Comparison of ENCODE assay signal across 8 mouse cellular contexts in the genomic region with DNA sequence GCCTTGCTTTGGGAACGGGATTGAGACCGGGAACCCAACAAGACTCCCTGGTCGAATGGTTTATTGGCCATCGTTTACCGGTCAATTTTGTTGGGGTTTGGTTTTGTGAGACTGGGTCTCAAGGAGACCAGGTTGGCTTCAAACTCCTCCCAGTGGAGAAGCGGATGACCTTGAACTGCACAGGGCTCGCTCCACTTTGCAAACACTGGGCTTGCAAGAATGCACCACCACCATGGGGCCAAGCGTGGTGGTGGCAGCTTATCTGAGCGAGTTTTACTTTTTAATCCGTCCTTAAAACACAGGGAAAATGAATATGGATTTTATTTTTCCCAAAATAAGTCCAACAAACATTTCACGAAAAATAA. TPM values are rescaled to one million over a fixed set of nuclear protein-coding genes. Genes with fewer than 3 reads are reported as not detected.
A peak's percentile ranks its signal among the peaks of the same experiment; 100 is the strongest.
DNase-seq lines count a peak whose midpoint lies in the region; ATAC-seq and TF ChIP-seq lines count a peak whose summit lies in the region.

No protein-coding gene starts in this region.

- no peak for DNase-seq in kidney, postnatal 0 days (ENCODE audit: low spot score)
- no peak for DNase-seq in kidney, adult 18-20 months
- DNase-seq in ovary, adult 18-20 months (ENCODE audit: low spot score), result no peak
- DNase-seq in testis, postnatal 10 days (ENCODE audit: low spot score), result no peak
- no peak for DNase-seq in adrenal gland, adult 8-10 months

- 20% methylated on average over 11 of the region's 11 CpGs for WGBS in kidney, postnatal 0 days
- WGBS in embryonic facial prominence, embryonic 13.5 days, result 20% methylated on average over 11 of the region's 11 CpGs
- WGBS in intestine, embryonic 15.5 days, result 21% methylated on average over 11 of the region's 11 CpGs
- 17% methylated on average over 11 of the region's 11 CpGs for WGBS in neural tube, embryonic 14.5 days

- peak; percentile 81; the same call in 1 of the 2 replicates for ATAC-seq in kidney, postnatal 0 days (replicated peaks; ENCODE audit: low FRiP score, low read depth)
- ATAC-seq in embryonic facial prominence, embryonic 13.5 days (ENCODE audit: insufficient number of reproducible peaks, insufficient read depth, low FRiP score, low TSS enrichment, low read depth), result no peak
- ATAC-seq in intestine, embryonic 15.5 days, result peak; percentile 87
- ATAC-seq in neural tube, embryonic 14.5 days (ENCODE audit: low read depth), result peak; percentile 42; the same call in 1 of the 2 replicates

- no peaks in the 10 kb centered on the region for H3K9me3 ChIP-seq in kidney, postnatal 0 days (replicated peaks; ENCODE audit: low read length)
- no peaks in the 10 kb centered on the region for H3K9me3 ChIP-seq in embryonic facial prominence, embryonic 13.5 days
- H3K9me3 ChIP-seq in intestine, embryonic 15.5 days, result no peaks in the 10 kb centered on the region
- no peaks in the 10 kb centered on the region for H3K9me3 ChIP-seq in neural tube, embryonic 14.5 days (ENCODE audit: control insufficient read depth, low read length)

- peak overlapping the region; percentile 69 for H3K4me3 ChIP-seq in kidney, postnatal 0 days (replicated peaks; ENCODE audit: low read depth, low read length)
- H3K4me3 ChIP-seq in embryonic facial prominence, embryonic 13.5 days, result peak overlapping the region; percentile 66
- H3K4me3 ChIP-seq in intestine, embryonic 15.5 days (replicated peaks), result peak overlapping the region; percentile 71
- peak overlapping the region; percentile 64 for H3K4me3 ChIP-seq in neural tube, embryonic 14.5 days (ENCODE audit: low read depth, low read length)

- H3K27me3 ChIP-seq in kidney, postnatal 0 days (ENCODE audit: insufficient read depth, low read length), result no peaks in the 10 kb centered on the region
- H3K27me3 ChIP-seq in embryonic facial prominence, embryonic 13.5 days, result peaks cover 14% of the 10 kb centered on the region
- no peaks in the 10 kb centered on the region for H3K27me3 ChIP-seq in intestine, embryonic 15.5 days (replicated peaks)
- 0 out of 2 replicates have a peak, but pooled peaks cover 5% of the 10 kb centered on the region for H3K27me3 ChIP-seq in neural tube, embryonic 14.5 days (ENCODE audit: control insufficient read depth, insufficient read depth, low read length)

- peak; percentile 17; the same call in 1 of the 2 replicates for TF ChIP-seq CTCF in kidney, postnatal 0 days (IDR thresholded peaks at IDR 0.05; ENCODE audit: low read depth)

- H3K27ac ChIP-seq in kidney, postnatal 0 days, result peak overlapping the region; percentile 50; the same call in 1 of the 2 replicates
- no peak overlapping the region for H3K27ac ChIP-seq in embryonic facial prominence, embryonic 13.5 days
- peak overlapping the region; percentile 51; the same call in 1 of the 2 replicates for H3K27ac ChIP-seq in intestine, embryonic 15.5 days
- no peak overlapping the region for H3K27ac ChIP-seq in neural tube, embryonic 14.5 days (ENCODE audit: low read depth, low read length)

- peak overlapping the region; percentile 100 for H3K4me2 ChIP-seq in kidney, postnatal 0 days (ENCODE audit: low read length)
- peak overlapping the region; percentile 100 for H3K4me2 ChIP-seq in embryonic facial prominence, embryonic 13.5 days
- peak overlapping the region; percentile 99 for H3K4me2 ChIP-seq in intestine, embryonic 15.5 days (replicated peaks)
- peak overlapping the region; percentile 99 for H3K4me2 ChIP-seq in neural tube, embryonic 14.5 days (ENCODE audit: low read depth, low read length)

- peak overlapping the region; percentile 69 for H3K9ac ChIP-seq in kidney, postnatal 0 days (ENCODE audit: low read depth, low read length)
- peak overlapping the region; percentile 75 for H3K9ac ChIP-seq in embryonic facial prominence, embryonic 13.5 days
- peak overlapping the region; percentile 67 for H3K9ac ChIP-seq in intestine, embryonic 15.5 days
- H3K9ac ChIP-seq in neural tube, embryonic 14.5 days (replicated peaks; ENCODE audit: low read depth, low read length), result 0 out of 2 replicates have a peak overlapping the region, but pooled peaks have one; percentile 65

- peaks cover 3% of the 10 kb centered on the region; the same call in 1 of the 2 replicates for H3K4me1 ChIP-seq in kidney, postnatal 0 days (replicated peaks; ENCODE audit: insufficient read depth, low read length)
- H3K4me1 ChIP-seq in embryonic facial prominence, embryonic 13.5 days, result 0 out of 2 replicates have a peak, but pooled peaks cover 2% of the 10 kb centered on the region
- peaks cover 3% of the 10 kb centered on the region; the same call in 1 of the 2 replicates for H3K4me1 ChIP-seq in intestine, embryonic 15.5 days (replicated peaks)
- H3K4me1 ChIP-seq in neural tube, embryonic 14.5 days (ENCODE audit: control insufficient read depth, insufficient read depth, low read length), result no peaks in the 10 kb centered on the region

- H3K36me3 ChIP-seq in kidney, postnatal 0 days (ENCODE audit: insufficient read depth, low read length), result no peaks in the 10 kb centered on the region
- no peaks in the 10 kb centered on the region for H3K36me3 ChIP-seq in embryonic facial prominence, embryonic 13.5 days
- no peaks in the 10 kb centered on the region for H3K36me3 ChIP-seq in intestine, embryonic 15.5 days
- no peaks in the 10 kb centered on the region for H3K36me3 ChIP-seq in neural tube, embryonic 14.5 days (ENCODE audit: control insufficient read depth, insufficient read depth, low read length)

RNA-seq across cellular contexts. Expression of a gene that starts 0.4 kb away (rescaled TPM):
- 9.7 and 10.7 TPM in 2 replicates for polyA plus RNA-seq in kidney, postnatal 0 days (2015; fragmentation: Nextera tagmentation; extraction: Ambion mirVana)
- 2.4 and 2.6 TPM in 2 replicates for polyA plus RNA-seq in embryonic facial prominence, embryonic 13.5 days (2015; fragmentation: Nextera tagmentation; extraction: Ambion mirVana)
- polyA plus RNA-seq in intestine, embryonic 15.5 days (2015; fragmentation: Nextera tagmentation; extraction: Ambion mirVana), result 40.8 and 44.2 TPM in 2 replicates
- 2.8 and 4.4 TPM in 2 replicates for polyA plus RNA-seq in neural tube, embryonic 14.5 days (2014; fragmentation: Nextera tagmentation; extraction: Ambion mirVana)
- total RNA-seq in adrenal gland, adult 8-10 months (2022), result 10 to 100 TPM in 2 of 4 experiments, 1 to 10 TPM in 2; 6.5 to 16.6 (median 9.9) TPM

Comparison
In these comparisons a context has a peak if more than half of its experiments do, and no peak if none do; other contexts are left out.
1. H3K27ac ChIP-seq: peak in kidney, postnatal 0 days (single experiment) and intestine, embryonic 15.5 days (single experiment); none in embryonic facial prominence, embryonic 13.5 days (single experiment) and neural tube, embryonic 14.5 days (single experiment).
2. Peak in every context shown above with its lines, with median percentiles within 50 percentile points of each other: H3K4me2 ChIP-seq, H3K4me3 ChIP-seq and H3K9ac ChIP-seq.